Comparison of ENCODE assay signal across 13 mouse cellular contexts in genomic region chr1:87396923-87397586, GRCm38 (mm10). TPM values are rescaled to one million over a fixed set of nuclear protein-coding genes. Genes with fewer than 3 reads are reported as not detected.
DNase-seq lines count a peak whose midpoint lies in the region; ATAC-seq lines count a peak whose summit lies in the region.
"Had no signal": no experiment of that assay in that cellular context is flagged by ENCODE, and none has a peak within 500 bp of the region (broad histone marks: within the 10 kb centered on the region; RNA-seq: fewer than 3 reads in every experiment).

No protein-coding gene starts in this region.

- H3K9ac ChIP-seq in heart, embryonic 15.5 days, result no peak overlapping the region
- no peak overlapping the region for H3K9ac ChIP-seq in limb, embryonic 13.5 days
- no peak overlapping the region for H3K9ac ChIP-seq in stomach, embryonic 14.5 days (replicated peaks; ENCODE audit: low read depth, low read length)
- H3K9ac ChIP-seq: forebrain, embryonic 12.5 days; liver, embryonic 15.5 days had no signal

- H3K4me2 ChIP-seq in heart, embryonic 15.5 days, result no peak overlapping the region
- H3K4me2 ChIP-seq in limb, embryonic 13.5 days (replicated peaks), result peak overlapping the region; percentile 30
- 0 out of 2 replicates have a peak overlapping the region, but pooled peaks have one; percentile 5 for H3K4me2 ChIP-seq in stomach, embryonic 14.5 days (replicated peaks; ENCODE audit: low read depth, low read length)
- H3K4me2 ChIP-seq: forebrain, embryonic 12.5 days; liver, embryonic 15.5 days had no signal

- no peak overlapping the region for H3K4me3 ChIP-seq in heart, embryonic 15.5 days
- no peak overlapping the region for H3K4me3 ChIP-seq in heart, embryonic 10.5 days
- no peak overlapping the region for H3K4me3 ChIP-seq in limb, embryonic 13.5 days
- H3K4me3 ChIP-seq in stomach, embryonic 14.5 days (ENCODE audit: low read depth, low read length), result no peak overlapping the region
- H3K4me3 ChIP-seq: forebrain, embryonic 12.5 days; liver, embryonic 15.5 days; myocyte had no signal

- H3K36me3 ChIP-seq in heart, embryonic 15.5 days, result 0 out of 2 replicates have a peak, but pooled peaks cover 3% of the 10 kb centered on the region
- H3K36me3 ChIP-seq in heart, embryonic 10.5 days, result peaks cover 5% of the 10 kb centered on the region; the same call in 1 of the 2 replicates
- H3K36me3 ChIP-seq in limb, embryonic 13.5 days, result peaks cover 5% of the 10 kb centered on the region; the same call in 1 of the 2 replicates
- no peaks in the 10 kb centered on the region for H3K36me3 ChIP-seq in stomach, embryonic 14.5 days (ENCODE audit: control insufficient read depth, insufficient read depth, low read length)

- H3K9me3 ChIP-seq in heart, embryonic 15.5 days (replicated peaks), result no peaks in the 10 kb centered on the region
- H3K9me3 ChIP-seq in heart, embryonic 10.5 days, result no peaks in the 10 kb centered on the region
- no peaks in the 10 kb centered on the region for H3K9me3 ChIP-seq in limb, embryonic 13.5 days
- no peaks in the 10 kb centered on the region for H3K9me3 ChIP-seq in stomach, embryonic 14.5 days (ENCODE audit: control insufficient read depth, low read depth, low read length)
- H3K9me3 ChIP-seq: forebrain, embryonic 12.5 days; liver, embryonic 15.5 days had no signal

- H3K4me1 ChIP-seq in heart, embryonic 15.5 days (replicated peaks), result peaks cover 12% of the 10 kb centered on the region
- H3K4me1 ChIP-seq in heart, embryonic 10.5 days, result peaks cover 3% of the 10 kb centered on the region; the same call in 1 of the 2 replicates
- peaks cover 30% of the 10 kb centered on the region for H3K4me1 ChIP-seq in limb, embryonic 13.5 days
- H3K4me1 ChIP-seq in stomach, embryonic 14.5 days (ENCODE audit: control insufficient read depth, insufficient read depth, low read length), result peaks cover 6% of the 10 kb centered on the region; the same call in 1 of the 2 replicates
- H3K4me1 ChIP-seq: liver, embryonic 15.5 days had no signal

- DNase-seq in heart, embryonic 10.5 days (ENCODE audit: low spot score), result no peak
- DNase-seq in ovary, postnatal 14 days (ENCODE audit: low spot score), result peak; percentile 7
- no peak for DNase-seq in ovary, adult 18-20 months (ENCODE audit: low spot score)
- no peak for DNase-seq in ovary, postnatal 36 days (ENCODE audit: low spot score)
- DNase-seq in thymus, postnatal 4 days, result no peak
- DNase-seq: thymus, postnatal 36 days had no signal

- no peak for ATAC-seq in heart, embryonic 15.5 days (replicated peaks; ENCODE audit: insufficient number of reproducible peaks, insufficient read depth, low FRiP score, low read depth)
- peak; percentile 89 for ATAC-seq in limb, embryonic 13.5 days (ENCODE audit: low FRiP score, low read depth)
- no peak for ATAC-seq in stomach, embryonic 14.5 days (ENCODE audit: insufficient number of reproducible peaks, insufficient read depth, low FRiP score, low read depth)
- ATAC-seq: CD4-positive, CD25-positive, alpha-beta regulatory T cell, adult 4 months had no signal

- no peaks in the 10 kb centered on the region for H3K27me3 ChIP-seq in heart, embryonic 15.5 days
- H3K27me3 ChIP-seq in heart, embryonic 10.5 days (ENCODE audit: insufficient read depth, poor library complexity, severe bottlenecking), result no peaks in the 10 kb centered on the region
- no peaks in the 10 kb centered on the region for H3K27me3 ChIP-seq in limb, embryonic 13.5 days
- H3K27me3 ChIP-seq in stomach, embryonic 14.5 days (ENCODE audit: control insufficient read depth, insufficient read depth, low read length), result no peaks in the 10 kb centered on the region
- H3K27me3 ChIP-seq: forebrain, embryonic 12.5 days; liver, embryonic 15.5 days had no signal

- WGBS in heart, embryonic 15.5 days, result 57% methylated on average over 7 of the region's 7 CpGs
- WGBS in heart, embryonic 10.5 days, result 83% methylated on average over 7 of the region's 7 CpGs
- WGBS in limb, embryonic 13.5 days, result 36% methylated on average over 7 of the region's 7 CpGs
- WGBS in stomach, embryonic 14.5 days, result 58% methylated on average over 7 of the region's 7 CpGs

- peak overlapping the region; percentile 70 for H3K27ac ChIP-seq in heart, embryonic 15.5 days
- no peak overlapping the region for H3K27ac ChIP-seq in heart, embryonic 10.5 days
- peak overlapping the region; percentile 72; the same call in 1 of the 2 replicates for H3K27ac ChIP-seq in limb, embryonic 13.5 days
- peak overlapping the region; percentile 29; the same call in 1 of the 2 replicates for H3K27ac ChIP-seq in stomach, embryonic 14.5 days (ENCODE audit: low read length)
- H3K27ac ChIP-seq: forebrain, embryonic 12.5 days; liver, embryonic 15.5 days had no signal

RNA-seq across cellular contexts. Expression of gene Kcnj13, which starts 2.5 kb away (rescaled TPM):
- 0.35 and 0.62 TPM in 2 replicates for polyA plus RNA-seq in heart, embryonic 15.5 days (2015; fragmentation: Nextera tagmentation; extraction: Ambion mirVana)
- 0.70 and 1.0 TPM in 2 replicates for polyA plus RNA-seq in heart, embryonic 10.5 days (2016; fragmentation: Nextera tagmentation; extraction: Ambion mirVana)
- 0.84 and 1.0 TPM in 2 replicates for polyA plus RNA-seq in limb, embryonic 13.5 days (2015; fragmentation: Nextera tagmentation; extraction: Ambion mirVana)
- 5.7 and 5.9 TPM in 2 replicates for polyA plus RNA-seq in stomach, embryonic 14.5 days (2014; fragmentation: Nextera tagmentation; extraction: Ambion mirVana)
